Mouse (Mus musculus): ENCODE results near the gene C130050O18Rik. TPM values are rescaled to one million over a fixed set of nuclear protein-coding genes. Genes with fewer than 3 reads are reported as not detected.

The C130050O18Rik gene
- polyA plus RNA-seq (2015; fragmentation: Nextera tagmentation; extraction: Ambion mirVana) = 1.3 and 1.7 TPM in 2 replicates

GRCm38 (mm10) chr5:139404801-139405401 is at the start of gene C130050O18Rik:
C130050O18Rik (plus strand) TSS chr5:139405280.
- H3K27me3 ChIP-seq (ENCODE audit: control insufficient read depth, insufficient read depth, low read depth, low read length) = no peaks in the 10 kb centered on the region
- no peaks in the 10 kb centered on the region for H3K9me3 ChIP-seq (ENCODE audit: control insufficient read depth, low read length)
- no peak within 1 kb of the TSS for H3K9ac ChIP-seq (ENCODE audit: low read length)
- no peak within 1 kb of the TSS for H3K4me2 ChIP-seq (ENCODE audit: low read depth, low read length)
- no peaks in the 10 kb centered on the region; the same call in 1 of the 2 replicates for H3K4me1 ChIP-seq (replicated peaks; ENCODE audit: control insufficient read depth, insufficient read depth, low read length)
- 75% methylated on average over 6 of the region's 6 CpGs for WGBS
- H3K27ac ChIP-seq (ENCODE audit: low read length) = no peak within 1 kb of the TSS
- ATAC-seq (ENCODE audit: low read depth) = no peak
- no peaks in the 10 kb centered on the region for H3K36me3 ChIP-seq (ENCODE audit: control insufficient read depth, insufficient read depth, low read length)
- no peak within 1 kb of the TSS for H3K4me3 ChIP-seq (ENCODE audit: low read length)

GRCm38 (mm10) chr5:139358653-139359052 is 46.4 kb upstream of the C130050O18Rik start:
- WGBS = 75% methylated on average over 2 of the region's 2 CpGs
- Histone ChIP-seq H3K4me2 (ENCODE audit: low read depth, low read length) (no peak overlapping the region), H3K27ac (ENCODE audit: low read length) (no peak overlapping the region), H3K4me1 (replicated peaks; ENCODE audit: control insufficient read depth, insufficient read depth, low read length) (0 out of 2 replicates have a peak, but pooled peaks cover 2% of the 10 kb centered on the region), H3K4me3 (ENCODE audit: low read length) (no peak overlapping the region), H3K9ac (ENCODE audit: low read length) (no peak overlapping the region), H3K36me3 (ENCODE audit: control insufficient read depth, insufficient read depth, low read length) (0 out of 2 replicates have a peak, but pooled peaks cover 3% of the 10 kb centered on the region), H3K9me3 (ENCODE audit: control insufficient read depth, low read length) (no peaks in the 10 kb centered on the region), H3K27me3 (ENCODE audit: control insufficient read depth, insufficient read depth, low read depth, low read length) (no peaks in the 10 kb centered on the region)
- ATAC-seq (ENCODE audit: low read depth) = no peak

GRCm38 (mm10) chr5:139359244-139359643 is 45.8 kb upstream of the C130050O18Rik start:
- Histone ChIP-seq H3K4me2 (ENCODE audit: low read depth, low read length) (no peak overlapping the region), H3K9ac (ENCODE audit: low read length) (no peak overlapping the region), H3K36me3 (ENCODE audit: control insufficient read depth, insufficient read depth, low read length) (0 out of 2 replicates have a peak, but pooled peaks cover 3% of the 10 kb centered on the region), H3K9me3 (ENCODE audit: control insufficient read depth, low read length) (no peaks in the 10 kb centered on the region), H3K4me3 (ENCODE audit: low read length) (no peak overlapping the region), H3K27ac (ENCODE audit: low read length) (no peak overlapping the region), H3K4me1 (replicated peaks; ENCODE audit: control insufficient read depth, insufficient read depth, low read length) (peaks cover 2% of the 10 kb centered on the region), H3K27me3 (ENCODE audit: control insufficient read depth, insufficient read depth, low read depth, low read length) (no peaks in the 10 kb centered on the region)
- no peak for ATAC-seq (ENCODE audit: low read depth)
- WGBS = 85% methylated on average over 5 of the region's 5 CpGs

- Histone ChIP-seq H3K4me1 (replicated peaks; ENCODE audit: control insufficient read depth, insufficient read depth, low read length) (peaks cover 14% of the 10 kb centered on the region), H3K9me3 (ENCODE audit: control insufficient read depth, low read length) (no peaks in the 10 kb centered on the region), H3K9ac (ENCODE audit: low read length) (no peak overlapping the region), H3K4me3 (ENCODE audit: low read length) (no peak overlapping the region), H3K27ac (ENCODE audit: low read length) (no peak overlapping the region), H3K36me3 (ENCODE audit: control insufficient read depth, insufficient read depth, low read length) (0 out of 2 replicates have a peak, but pooled peaks cover 3% of the 10 kb centered on the region), H3K27me3 (ENCODE audit: control insufficient read depth, insufficient read depth, low read depth, low read length) (no peaks in the 10 kb centered on the region), H3K4me2 (ENCODE audit: low read depth, low read length) (no peak overlapping the region)
- 59% methylated on average over 7 of the region's 7 CpGs for WGBS
- no peak for ATAC-seq (ENCODE audit: low read depth)
Observed at GRCm38 (mm10) chr5:139363858-139364257, 41.2 kb upstream of the C130050O18Rik start.

GRCm38 (mm10) chr5:139364260-139364910 is 40.7 kb upstream of the C130050O18Rik start:
- Histone ChIP-seq H3K36me3 (ENCODE audit: control insufficient read depth, insufficient read depth, low read length) (0 out of 2 replicates have a peak, but pooled peaks cover 3% of the 10 kb centered on the region), H3K27me3 (ENCODE audit: control insufficient read depth, insufficient read depth, low read depth, low read length) (no peaks in the 10 kb centered on the region), H3K4me2 (ENCODE audit: low read depth, low read length) (peak overlapping the region; percentile 6; the same call in 1 of the 2 replicates), H3K4me1 (replicated peaks; ENCODE audit: control insufficient read depth, insufficient read depth, low read length) (peaks cover 14% of the 10 kb centered on the region), H3K27ac (ENCODE audit: low read length) (peak overlapping the region; percentile 81), H3K9me3 (ENCODE audit: control insufficient read depth, low read length) (no peaks in the 10 kb centered on the region), H3K9ac (ENCODE audit: low read length) (peak overlapping the region; percentile 39), H3K4me3 (ENCODE audit: low read length) (no peak overlapping the region)
- ATAC-seq (ENCODE audit: low read depth) = peak; percentile 63
- WGBS = 19% methylated on average over 12 of the region's 12 CpGs

- no peak overlapping the region for H3K4me2 ChIP-seq (ENCODE audit: low read depth, low read length)
- H3K27me3 ChIP-seq (ENCODE audit: control insufficient read depth, insufficient read depth, low read depth, low read length) = no peaks in the 10 kb centered on the region
- peaks cover 12% of the 10 kb centered on the region for H3K4me1 ChIP-seq (replicated peaks; ENCODE audit: control insufficient read depth, insufficient read depth, low read length)
- ATAC-seq (ENCODE audit: low read depth) = peak; percentile 55
- 19% methylated on average over 5 of the region's 5 CpGs for WGBS
- H3K4me3 ChIP-seq (ENCODE audit: low read length) = no peak overlapping the region
- 0 out of 2 replicates have a peak, but pooled peaks cover 3% of the 10 kb centered on the region for H3K36me3 ChIP-seq (ENCODE audit: control insufficient read depth, insufficient read depth, low read length)
- no peaks in the 10 kb centered on the region for H3K9me3 ChIP-seq (ENCODE audit: control insufficient read depth, low read length)
- peak overlapping the region; percentile 81 for H3K27ac ChIP-seq (ENCODE audit: low read length)
- peak overlapping the region; percentile 39; the same call in 1 of the 2 replicates for H3K9ac ChIP-seq (ENCODE audit: low read length)
Observed at GRCm38 (mm10) chr5:139364911-139365571, 40.0 kb upstream of the C130050O18Rik start.

- no peak overlapping the region for H3K4me3 ChIP-seq (ENCODE audit: low read length)
- H3K27ac ChIP-seq (ENCODE audit: low read length) = peak overlapping the region; percentile 29
- H3K4me1 ChIP-seq (replicated peaks; ENCODE audit: control insufficient read depth, insufficient read depth, low read length) = peaks cover 15% of the 10 kb centered on the region
- no peak overlapping the region for H3K4me2 ChIP-seq (ENCODE audit: low read depth, low read length)
- no peaks in the 10 kb centered on the region for H3K9me3 ChIP-seq (ENCODE audit: control insufficient read depth, low read length)
- 0 out of 2 replicates have a peak, but pooled peaks cover 3% of the 10 kb centered on the region for H3K36me3 ChIP-seq (ENCODE audit: control insufficient read depth, insufficient read depth, low read length)
- no peak overlapping the region for H3K9ac ChIP-seq (ENCODE audit: low read length)
- no peaks in the 10 kb centered on the region for H3K27me3 ChIP-seq (ENCODE audit: control insufficient read depth, insufficient read depth, low read depth, low read length)
- no peak for ATAC-seq (ENCODE audit: low read depth)
- WGBS = 76% methylated on average over 1 of the region's 1 CpGs
Observed at GRCm38 (mm10) chr5:139365827-139366226, 39.3 kb upstream of the C130050O18Rik start.

GRCm38 (mm10) chr5:139366484-139366883 is 38.6 kb upstream of the C130050O18Rik start:
- no peaks in the 10 kb centered on the region for H3K9me3 ChIP-seq (ENCODE audit: control insufficient read depth, low read length)
- no peak for ATAC-seq (ENCODE audit: low read depth)
- WGBS = 67% methylated on average over 11 of the region's 11 CpGs
- H3K4me2 ChIP-seq (ENCODE audit: low read depth, low read length) = no peak overlapping the region
- H3K4me1 ChIP-seq (replicated peaks; ENCODE audit: control insufficient read depth, insufficient read depth, low read length) = peaks cover 22% of the 10 kb centered on the region
- 0 out of 2 replicates have a peak, but pooled peaks cover 3% of the 10 kb centered on the region for H3K36me3 ChIP-seq (ENCODE audit: control insufficient read depth, insufficient read depth, low read length)
- H3K27me3 ChIP-seq (ENCODE audit: control insufficient read depth, insufficient read depth, low read depth, low read length) = no peaks in the 10 kb centered on the region
- peak overlapping the region; percentile 29; the same call in 1 of the 2 replicates for H3K27ac ChIP-seq (ENCODE audit: low read length)
- H3K4me3 ChIP-seq (ENCODE audit: low read length) = no peak overlapping the region
- no peak overlapping the region for H3K9ac ChIP-seq (ENCODE audit: low read length)

All from lung, embryonic 16.5 days (tissue).